Mouse (Mus musculus) heart, postnatal 4 days (tissue): ENCODE data around the gene Cep78. TPM values are rescaled to one million over a fixed set of nuclear protein-coding genes. Genes with fewer than 3 reads are reported as not detected.
A peak's percentile ranks its signal among the peaks of the same experiment; 100 is the strongest.

Experiments used
- DNase-seq: peaks from one replicate; pipeline ENCODE4 v3.0.0; 2021
- total RNA-seq, 2 experiments: library from RNA; stranded (reverse); gene quantifications; 2 replicates each; pipeline ENCODE4 v1.2.3; 2021

Cep78 gene
- total RNA-seq, 2 experiments from 2014 or later: 6.8 to 7.6 TPM

DNA sequence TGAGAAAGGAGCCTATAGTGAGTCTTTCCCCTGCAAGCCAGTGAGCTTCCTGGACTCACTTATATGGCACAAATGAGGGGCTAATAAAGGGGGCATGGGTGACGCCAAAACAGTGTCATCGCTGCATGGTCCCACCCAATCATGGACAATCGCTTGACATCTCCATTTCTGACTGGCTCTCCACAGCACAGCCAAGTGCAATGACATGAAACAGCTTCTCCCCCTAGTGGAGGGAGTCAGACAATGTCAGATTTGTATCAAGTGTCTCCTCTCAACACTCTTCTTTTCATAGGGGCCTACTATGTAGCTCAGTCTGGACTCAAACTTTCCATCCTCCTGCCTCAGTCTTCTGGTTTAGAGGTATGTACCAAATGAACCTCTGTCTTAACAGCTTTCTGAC lies 19.7 kb downstream of the Cep78 start:
- peak; percentile 52 for DNase-seq

DNA sequence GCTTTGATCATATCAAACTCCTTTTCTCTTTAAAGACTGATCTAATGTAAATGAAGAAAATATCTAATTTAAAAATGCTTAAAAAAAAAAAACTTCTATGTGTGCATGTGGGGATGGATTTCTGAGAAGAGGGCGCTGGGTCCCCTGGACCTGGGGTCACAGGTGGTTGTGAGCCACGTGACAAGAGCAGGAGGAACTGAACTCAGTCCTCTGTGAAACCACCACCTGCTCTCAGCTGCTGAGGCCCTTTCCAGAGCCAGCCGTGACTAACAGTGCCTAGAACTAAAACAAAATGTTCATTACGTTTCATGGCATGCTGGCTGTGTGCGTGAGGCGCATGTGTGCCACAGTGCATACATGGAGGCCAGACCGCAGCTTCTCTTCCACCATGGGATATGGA lies 20.3 kb downstream of the Cep78 start:
- DNase-seq: no peak

DNA sequence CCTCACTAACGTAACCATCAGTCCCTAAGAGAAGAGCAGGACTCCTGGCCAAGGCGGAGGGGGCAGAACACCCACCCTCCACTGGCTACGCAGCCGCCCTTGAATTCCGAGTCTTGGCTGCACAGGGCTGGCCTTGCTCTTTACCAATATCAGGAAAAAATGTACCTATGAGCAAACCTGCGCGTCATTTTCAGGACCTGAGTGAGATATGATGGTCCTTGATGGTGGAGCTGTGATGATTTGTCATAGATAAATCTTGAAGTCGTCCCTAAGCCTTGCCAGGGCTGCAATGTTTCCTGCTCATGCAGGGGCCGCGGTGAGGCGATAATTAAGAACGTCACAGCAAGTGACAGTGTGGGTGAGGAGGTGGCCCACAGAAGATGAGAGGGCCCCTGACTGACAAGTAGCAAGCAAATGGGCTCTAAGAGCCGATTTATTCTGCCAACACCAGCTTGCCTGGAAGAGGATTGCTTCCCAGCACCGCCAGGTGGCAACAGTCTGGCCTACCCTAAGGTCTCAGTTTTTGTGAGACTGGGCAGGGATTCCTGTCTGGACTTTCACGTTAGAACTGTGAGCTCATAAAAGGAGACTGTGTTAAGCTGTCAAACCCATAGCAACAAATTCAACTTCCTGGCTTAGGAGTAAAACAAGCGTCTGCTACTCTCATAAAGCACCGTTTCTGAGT lies 21.6 kb downstream of the Cep78 start:
- DNase-seq: no peak

DNA sequence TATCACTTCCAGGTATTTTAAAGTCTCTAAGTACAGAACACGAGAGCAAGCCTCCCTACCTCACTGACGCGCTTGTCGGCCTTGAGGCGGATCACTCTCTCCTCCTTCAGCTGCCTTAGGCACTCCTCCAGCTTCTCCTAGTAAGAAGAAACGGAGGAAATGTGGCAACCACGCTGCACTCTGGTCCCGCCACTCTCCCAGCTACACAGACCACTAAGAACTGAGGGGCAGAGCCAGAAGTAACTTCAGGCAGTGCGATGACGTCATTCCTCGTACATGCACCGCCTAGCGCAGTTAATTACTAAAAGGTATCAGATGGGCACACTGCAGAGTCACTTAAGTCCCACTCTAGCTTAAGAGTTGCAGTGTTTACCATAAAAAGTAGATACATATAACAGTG lies 22.5 kb downstream of the Cep78 start:
- no peak for DNase-seq

DNA sequence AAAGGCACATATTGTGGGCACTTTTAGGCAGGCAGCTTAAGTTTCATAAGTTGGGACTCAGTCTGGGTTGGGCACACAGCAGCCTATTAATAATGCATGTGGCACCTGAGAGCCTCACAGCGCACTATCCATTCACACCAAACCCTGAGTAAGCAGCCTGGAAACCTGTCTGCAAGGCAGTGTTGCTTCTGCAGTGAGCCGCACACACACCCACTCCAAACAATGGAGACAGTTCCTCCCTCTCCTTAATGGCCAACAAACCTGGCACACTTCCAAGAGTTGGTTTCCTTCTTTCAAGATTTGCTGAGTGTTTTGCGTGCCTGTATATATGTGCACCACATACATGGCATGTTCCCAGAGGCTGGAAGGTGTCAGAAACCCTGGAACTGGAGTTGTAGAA lies 34.6 kb downstream of the Cep78 start:
- peak; percentile 38 for DNase-seq

DNA sequence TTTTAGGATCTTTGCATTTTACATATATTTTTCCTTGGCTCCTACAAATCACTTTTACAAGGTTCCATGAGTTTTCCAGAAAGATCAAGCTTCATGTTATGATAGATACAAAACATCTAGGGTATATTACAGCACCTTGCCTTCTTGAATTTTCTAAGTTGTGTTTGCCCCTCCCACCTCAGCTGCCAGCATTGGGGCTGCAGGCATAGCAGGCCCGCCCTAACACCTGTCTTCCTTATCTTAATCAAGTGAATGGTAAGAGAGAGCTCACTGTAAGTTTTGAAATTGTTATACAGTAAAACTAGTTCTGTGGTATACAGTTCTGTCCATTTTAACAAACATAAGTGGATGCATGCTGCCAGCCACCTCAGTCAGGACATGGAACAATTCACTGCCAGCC lies 35.9 kb downstream of the Cep78 start:
- DNase-seq: no peak

DNA sequence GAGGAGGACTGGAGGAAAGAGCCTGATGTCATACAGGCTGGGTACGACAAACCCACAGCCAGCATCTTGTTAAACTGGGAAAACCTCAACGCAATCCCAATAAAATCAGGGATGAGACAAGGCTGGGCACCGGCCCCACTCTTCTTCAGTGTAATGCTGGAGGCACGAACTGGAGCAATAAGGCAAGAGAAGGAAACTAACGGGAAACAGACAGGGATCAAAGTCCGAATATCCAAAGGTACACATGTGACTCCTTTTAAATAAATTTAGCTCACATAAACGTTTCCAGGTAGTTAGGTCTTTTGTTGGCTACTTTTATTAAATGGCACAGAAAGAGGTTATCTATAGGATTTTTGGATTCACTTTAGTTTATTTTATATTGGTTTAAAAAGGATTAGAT lies 36.4 kb downstream of the Cep78 start:
- DNase-seq: no peak

DNA sequence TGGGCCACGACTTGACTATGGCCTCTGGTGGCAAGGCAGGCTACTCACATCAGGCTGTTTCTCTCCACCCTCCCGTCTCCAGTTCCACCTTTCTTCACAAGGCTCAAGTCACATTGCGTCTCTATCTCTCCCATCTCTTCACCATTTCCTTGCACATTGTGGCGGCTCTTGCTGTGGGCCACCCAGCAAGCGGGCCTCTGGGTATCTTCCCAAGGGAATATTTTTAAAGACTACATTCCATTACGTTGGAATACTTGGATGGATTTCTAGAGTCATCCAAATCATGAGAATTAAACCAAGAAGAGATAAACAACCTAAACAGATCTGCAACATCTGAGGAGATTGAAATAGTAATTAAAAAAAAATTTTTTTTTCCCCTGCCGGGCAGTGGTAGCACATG lies 37.6 kb downstream of the Cep78 start, which contains the start of gene Psat1:
Gene Psat1, minus strand, starts transcription at position 101 of the 400 bp plus-strand sequence.
- no peak for DNase-seq

DNA sequence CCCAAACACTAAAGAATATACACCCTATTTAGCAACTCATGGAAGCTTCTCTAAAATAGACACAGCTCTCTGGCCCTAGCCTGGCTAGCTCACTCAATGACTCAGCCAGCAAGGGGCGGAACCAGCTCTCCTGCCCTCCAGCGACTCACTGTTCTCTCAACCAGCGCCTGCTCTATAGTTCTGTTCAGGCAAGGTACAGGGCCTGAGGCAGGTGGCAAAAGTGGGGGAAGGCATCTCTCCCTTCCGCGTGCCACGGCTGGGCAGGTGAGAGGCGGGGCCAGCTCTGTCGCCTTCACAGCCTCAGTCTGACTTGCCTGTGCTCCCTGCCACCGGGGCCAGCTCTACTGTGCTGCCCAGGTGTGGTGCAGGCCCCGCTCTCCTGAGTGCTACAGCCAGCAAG lies 38.1 kb downstream of the Cep78 start:
- no peak for DNase-seq

DNA sequence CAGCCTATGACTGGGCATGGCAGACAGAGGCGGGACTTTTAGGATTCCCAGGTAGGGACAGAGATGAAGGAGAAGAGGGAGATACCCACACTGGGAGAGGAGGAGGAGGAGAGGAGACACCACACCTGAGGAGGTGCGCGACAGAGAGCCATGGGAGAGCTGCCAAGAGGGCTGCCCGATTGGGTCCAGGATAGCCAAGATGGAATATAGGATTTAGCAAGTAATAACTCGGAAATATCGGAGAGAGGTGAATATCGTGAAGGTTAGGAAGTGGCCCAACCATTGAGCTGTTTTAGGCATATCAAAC lies 41.7 kb downstream of the Cep78 start:
- DNase-seq: no peak

DNA sequence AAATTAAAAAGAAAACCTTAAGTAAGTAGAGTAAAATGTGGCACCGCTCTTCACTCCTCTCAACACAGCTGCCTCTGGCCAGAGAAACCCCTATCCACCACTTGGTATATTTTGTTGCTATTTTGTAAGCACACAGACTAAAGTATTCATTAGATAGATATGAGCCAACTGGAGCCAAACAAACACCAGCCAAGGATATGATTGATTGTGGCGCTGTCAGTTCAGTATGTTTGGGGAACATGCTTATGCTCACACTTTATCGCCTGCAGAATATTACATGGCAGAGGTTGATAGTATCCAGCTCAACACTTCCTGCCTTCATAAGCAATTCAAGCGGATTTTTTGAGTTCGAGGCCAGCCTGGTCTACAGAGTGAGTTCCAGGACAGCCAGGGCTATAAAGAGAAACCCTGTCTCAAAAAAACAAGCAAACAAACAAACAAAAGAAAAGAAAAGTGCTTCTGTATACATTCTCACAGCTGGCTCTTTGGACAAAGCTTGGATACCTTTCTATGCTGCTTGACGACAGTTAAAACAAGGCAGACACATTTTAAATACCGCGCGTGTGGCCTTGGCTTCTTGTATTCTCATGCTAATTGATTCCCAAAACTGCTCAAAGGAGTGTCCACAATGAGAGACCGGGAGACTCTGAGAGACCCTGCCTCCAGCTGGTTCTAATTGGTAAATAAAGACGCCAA lies 42.2 kb downstream of the Cep78 start:
- no peak for DNase-seq

DNA sequence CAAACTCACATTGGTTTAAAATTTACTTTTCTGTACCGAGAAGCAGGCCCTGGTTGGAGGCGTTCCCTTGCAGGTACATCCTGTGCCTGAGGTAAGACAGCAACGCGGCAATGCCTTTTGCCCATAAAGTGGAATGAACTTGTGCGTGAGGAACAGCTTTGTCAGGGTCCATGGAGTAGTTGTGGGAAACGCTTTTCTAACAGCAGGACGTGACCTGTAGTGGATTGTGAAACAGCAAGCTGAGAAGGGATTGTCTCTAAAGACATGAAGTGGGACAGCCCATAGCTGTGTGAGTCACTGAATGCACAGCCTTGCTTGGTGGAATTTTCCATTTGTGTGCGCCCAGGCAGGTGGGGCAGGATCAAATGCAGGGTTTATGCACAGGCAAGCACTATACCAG lies 43.4 kb downstream of the Cep78 start:
- no peak for DNase-seq

DNA sequence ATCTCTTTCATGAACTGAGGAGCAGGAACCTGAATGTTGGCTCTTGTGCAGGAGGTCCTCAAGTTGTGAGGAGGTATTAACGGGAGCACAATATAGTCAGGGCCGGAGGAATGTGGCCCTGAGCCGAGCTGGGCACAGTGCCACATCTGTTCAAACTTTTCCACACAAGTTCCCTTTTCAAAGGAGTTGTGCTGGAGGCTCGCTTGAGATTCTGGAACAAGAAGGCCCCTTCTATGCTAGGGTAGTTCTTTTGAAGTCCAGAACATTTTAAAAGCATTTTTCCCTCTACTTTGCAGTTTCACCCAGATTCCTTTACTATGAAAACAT lies 59.1 kb downstream of the Cep78 start:
- DNase-seq: peak; percentile 89

DNA sequence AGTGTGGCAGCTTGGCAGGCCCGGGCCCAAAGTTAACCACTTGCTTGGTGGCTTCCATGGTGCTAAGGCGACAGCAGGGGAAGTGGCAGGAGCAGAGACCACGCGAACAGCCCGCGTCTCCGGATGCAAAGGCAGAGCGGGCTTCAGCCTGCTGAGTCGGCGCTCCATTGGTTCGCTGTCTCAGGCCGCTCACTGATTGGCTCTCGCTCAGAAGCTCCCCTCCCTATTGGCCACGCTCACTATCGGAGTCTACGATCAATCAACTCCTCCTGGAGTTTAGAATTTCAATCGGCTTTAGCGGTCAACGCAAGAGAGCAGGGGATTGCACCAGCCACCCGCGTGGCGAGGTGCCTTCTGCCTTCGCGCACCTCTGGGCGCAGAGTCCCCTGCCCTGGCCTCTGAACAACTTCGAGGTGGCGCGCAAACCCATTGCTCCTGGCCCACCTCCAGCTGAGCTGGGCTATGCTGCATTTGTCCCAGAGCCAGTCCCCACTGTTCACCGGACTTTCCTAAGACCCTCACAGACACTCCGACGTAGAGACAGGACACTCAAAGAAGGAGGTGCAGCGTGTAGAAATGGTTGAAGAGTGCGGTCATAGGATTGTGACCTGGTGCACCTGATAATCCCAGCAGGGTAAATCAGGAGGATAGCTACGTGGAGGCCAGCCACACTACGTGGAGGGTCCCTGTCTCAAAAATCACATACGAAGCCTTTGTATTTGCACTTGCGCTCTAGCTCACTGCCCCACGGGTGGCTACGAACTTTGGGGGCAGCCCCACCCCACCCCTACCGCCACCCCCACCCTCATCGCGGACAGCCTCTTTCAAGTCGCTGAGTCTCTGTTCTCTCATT lies 59.7 kb downstream of the Cep78 start:
- DNase-seq: peak; percentile 86

DNA sequence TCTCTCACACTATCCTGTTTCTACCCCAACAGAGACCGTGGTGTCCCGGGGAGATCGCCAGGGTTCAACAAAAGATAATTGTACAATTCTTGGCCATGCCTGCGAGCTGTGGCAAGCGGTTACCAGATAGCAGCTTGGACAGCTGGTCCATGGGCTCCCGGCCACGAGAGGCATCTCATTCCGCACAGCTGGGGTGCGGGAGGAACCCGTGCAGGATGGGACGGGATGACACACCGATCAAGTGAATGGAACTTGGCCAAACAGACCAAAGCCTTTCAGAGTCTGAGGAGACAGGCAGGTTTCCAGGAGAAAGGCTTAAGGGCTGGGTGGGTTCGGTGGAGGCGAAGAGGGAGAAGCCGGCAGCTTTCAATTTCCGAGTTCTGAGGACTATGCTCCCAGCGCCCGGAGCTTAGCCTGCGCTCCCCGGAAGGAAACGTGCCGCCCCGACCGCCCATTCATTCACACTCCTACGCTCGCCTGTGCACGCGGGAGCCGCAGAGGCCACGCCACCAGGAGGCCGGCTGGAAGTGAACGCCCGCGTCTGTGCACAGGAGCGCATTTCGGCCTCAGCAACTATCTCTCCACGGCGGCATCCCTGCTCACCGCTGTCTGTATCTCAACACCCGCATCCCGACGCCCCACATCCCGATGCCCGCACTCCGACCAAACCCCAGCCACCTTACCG lies 60.5 kb downstream of the Cep78 start:
- DNase-seq: peak; percentile 58

DNA sequence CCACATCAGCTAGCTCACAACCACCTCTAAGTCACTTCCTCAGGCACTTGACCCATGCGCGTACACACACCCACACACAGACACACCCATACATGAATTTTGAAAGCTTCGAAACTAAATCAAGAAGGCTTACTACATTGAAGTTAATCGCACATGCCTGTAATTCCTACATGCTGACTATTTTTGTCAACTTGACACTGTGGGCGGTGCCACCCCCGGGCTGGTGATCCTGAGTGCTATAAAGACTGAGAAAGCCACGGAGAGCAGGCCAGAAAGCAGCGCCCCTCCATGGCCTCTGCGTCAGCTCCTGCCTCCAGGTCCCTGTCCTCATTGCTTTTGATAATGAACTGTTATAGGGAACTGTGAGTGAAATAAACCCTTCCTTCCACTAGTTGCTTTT lies 61.4 kb downstream of the Cep78 start:
- DNase-seq: peak; percentile 57

DNA sequence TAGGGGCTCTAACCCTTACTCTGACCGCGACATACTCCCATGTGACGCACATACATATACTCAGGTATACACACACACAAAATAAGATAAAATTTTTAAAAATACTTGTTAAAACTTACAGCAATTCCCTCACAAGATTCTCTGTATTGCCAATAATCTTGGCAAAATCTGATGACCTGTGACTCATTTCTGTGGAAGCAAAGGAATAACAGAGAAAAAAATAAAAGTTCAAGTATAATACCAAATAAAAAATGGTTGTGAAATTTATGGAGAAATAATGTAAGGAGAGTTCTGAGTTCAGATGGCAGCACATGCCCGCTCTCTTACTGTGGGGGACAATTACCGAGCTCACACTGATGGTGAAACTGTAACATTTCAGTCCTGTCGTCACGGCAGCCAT lies 65.5 kb downstream of the Cep78 start:
- no peak for DNase-seq

DNA sequence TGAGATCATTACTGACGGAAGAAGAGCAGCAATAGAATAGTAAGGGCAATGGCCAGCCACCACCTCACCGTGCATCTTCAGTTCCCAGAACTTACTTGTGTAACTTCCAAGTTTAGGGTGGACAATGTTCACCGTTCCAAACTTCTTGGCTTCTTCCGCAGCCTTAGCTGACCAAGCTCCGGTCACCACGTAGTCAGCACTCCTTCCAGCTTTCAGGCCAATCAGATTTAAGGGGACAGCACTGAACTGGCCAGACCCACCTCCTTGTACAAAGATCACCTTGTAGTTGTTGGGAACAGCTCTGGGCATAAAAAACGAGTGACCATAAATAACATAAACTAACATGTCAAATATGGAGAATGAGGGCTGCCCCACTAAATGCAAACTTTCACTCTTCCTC lies 66.7 kb downstream of the Cep78 start:
- no peak for DNase-seq

DNA sequence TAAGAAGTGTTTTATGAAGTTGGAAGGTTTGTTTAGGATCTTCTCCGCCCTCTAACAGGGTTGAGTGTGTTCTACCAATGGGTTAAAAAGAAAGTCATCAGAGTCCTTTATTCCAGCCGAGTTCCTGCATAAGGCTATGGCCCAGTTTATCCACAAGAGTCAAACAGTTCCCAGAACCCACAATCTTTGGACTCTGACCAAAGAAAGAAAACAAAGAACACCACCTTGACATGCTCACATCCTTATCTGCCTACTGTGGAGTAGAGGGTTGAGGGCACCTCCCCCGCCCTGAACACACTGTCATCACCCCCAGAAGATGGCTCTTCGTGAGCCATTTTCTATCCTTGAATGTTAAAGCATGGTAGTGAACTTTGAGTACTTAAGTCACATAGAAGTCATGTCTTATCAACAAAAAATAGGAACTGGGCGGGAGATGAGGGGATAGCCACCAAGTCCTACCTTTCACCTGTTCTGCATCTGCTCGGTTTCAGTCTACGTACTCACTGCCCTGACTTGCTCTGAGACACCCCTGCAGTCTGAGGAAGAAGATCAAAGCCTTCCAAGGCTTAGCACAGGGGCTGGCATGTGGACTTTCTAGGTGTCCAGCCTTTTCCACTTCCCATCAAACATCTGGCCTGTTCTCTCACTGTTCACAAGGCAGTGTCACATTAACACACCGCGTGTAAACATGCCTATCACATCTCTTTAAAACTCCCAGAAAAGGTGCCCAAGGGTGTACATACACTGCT lies 71.4 kb downstream of the Cep78 start:
- DNase-seq: no peak

DNA sequence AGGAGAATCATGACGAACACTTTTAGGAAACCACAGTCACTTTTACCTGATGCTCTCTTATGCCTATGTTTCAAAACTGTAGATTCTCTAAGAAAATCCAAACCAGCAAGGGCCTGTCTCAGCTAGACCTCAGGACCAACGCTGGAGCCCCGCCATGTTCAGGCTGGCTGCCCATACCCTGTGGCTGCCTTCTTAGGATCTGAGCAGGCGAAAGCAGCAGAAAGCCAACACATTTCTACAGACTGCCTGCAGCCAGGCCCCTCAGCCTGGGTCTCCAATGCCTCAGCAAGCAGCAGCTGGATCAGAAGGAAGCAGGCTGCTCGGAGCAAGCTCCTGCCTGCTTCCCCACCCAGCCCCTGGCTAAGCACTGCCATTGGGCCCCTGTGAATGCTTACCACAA lies 73.3 kb downstream of the Cep78 start:
- no peak for DNase-seq

DNA sequence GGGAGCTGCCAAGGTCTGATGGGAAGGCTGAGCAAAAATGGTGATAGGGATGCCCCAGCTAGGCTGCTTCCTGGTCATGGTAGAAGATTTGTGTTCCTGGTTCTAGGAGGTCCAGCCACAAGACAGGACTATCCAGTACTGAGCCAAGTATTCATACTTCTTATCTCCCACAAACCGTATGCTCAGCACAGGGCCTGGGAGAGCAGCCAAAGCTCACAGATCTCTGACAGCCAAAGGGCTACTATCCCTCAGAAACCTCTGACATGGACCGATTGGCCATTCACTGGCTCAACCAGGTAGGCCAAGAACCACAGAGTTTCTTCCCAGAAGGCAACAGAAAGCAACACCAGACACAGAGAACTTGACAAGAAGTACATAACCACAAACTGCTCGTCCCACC lies 73.8 kb downstream of the Cep78 start:
- DNase-seq: peak; percentile 56

DNA sequence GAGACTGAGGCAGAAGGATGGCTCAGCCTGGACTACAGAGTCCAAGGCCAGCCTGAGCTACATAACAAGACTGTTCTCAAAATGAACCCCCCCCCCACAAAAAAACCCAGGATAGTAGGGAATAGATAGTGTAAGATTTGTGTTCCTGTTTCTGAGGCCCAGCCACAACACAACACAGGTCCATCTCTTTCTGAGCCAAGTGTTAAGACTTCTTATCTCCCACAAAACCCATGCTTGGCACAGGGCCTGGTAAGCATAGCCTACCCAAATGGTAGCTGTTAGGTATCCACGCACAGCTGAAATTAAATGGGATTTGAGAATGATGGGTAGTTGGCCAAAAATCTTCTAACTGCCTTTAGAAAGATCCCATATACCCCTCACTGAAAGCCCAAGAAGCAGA lies 74.3 kb downstream of the Cep78 start:
- DNase-seq: peak; percentile 44

DNA sequence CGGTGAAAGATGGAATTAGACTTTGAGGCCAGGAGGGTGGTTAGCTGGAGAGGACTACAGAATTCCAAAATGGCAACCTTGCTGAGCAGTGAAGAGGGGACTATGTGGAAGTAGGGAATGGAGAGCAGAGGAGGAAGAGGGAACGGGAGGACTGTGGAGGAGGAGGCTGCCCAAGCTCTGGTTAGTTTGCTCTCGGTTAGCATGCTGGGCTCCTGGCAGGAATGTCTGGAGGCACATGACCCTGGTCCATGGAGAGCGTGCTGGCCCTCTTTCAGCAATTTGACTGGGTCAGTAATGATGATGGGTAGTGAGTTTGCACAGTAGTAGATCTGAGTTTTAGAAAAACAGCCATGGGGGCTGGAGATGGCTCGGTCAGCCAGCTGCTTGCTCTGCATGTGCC lies 76.8 kb downstream of the Cep78 start:
- DNase-seq: no peak
